Mouse (Mus musculus) heart, adult 18-20 months (tissue): Measurements from ENCODE around the gene Flrt2. TPM values are rescaled to one million over a fixed set of nuclear protein-coding genes. Genes with fewer than 3 reads are reported as not detected.

Experiments
- DNase-seq, 2 experiments: peaks; one replicate each; pipeline ENCODE4 v3.0.0; 2021 to 2022; ENCODE audit warnings: mixed read lengths in 1 of 2
- total RNA-seq, 2 experiments: library from RNA; stranded (reverse); gene quantifications; 2 replicates each; pipeline ENCODE4 v1.2.3; 2021

Gene Flrt2
- total RNA-seq, 2 experiments from 2014 or later, result 4.5 to 7.3 TPM

DNA sequence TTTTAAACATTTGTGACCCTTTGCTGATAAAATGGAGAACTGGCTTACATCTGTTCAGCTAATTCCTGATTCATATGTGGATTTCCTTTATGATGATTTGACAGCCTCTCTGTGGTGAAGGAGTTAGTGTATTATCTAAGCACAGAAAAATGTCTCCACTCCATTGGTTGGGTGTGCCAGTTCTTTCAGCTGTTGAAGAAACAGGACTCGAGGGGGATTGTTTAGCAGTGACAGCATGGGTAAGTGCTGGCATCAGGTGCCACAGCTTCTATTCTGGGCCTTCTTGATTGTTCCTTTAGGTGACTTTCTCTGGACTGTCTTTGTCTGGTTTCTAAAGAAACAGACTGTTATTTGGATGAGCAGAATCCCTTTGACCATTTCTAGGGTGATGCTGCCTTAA is 42.0 kb downstream of the Flrt2 start:
- DNase-seq, result no peak

DNA sequence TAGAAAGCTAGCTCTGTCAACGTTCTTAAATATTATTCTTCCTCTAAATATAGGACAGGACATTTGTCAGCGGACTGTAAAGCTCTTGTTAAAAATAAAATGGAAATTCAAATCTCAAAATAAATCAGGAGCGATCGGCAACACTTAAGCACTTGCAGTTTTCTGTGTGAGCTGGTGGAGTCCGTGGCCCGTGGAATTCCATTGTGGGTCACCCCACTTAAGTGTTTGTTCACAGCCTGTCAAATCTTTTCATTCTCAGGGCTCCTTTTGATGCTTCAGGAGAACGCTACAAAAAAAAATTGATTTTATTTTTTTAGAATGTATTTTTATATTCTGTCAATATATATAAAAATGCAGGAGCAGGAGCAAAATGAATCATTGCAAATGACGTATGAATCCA is 45.5 kb downstream of the Flrt2 start:
- DNase-seq, result no peak

DNA sequence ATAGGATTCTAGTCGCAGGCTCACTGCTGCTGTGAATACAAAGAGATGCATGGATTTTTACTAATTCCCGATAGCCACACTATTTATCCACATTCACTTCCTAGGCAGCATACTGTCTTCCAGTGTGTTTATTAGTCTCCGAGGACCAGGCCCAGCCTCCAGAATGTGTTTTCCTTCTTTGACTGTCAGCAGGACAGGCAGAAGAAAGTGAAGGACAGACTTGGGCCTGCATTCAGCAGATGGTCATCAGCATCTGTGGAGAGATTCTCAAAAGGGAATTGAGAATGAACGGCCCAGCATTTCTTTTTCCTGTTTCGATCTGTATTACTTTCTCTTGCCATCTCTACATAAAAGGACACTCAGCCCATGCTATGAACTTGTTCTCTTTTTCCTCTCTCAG is 46.0 kb downstream of the Flrt2 start:
- peak; percentile 27 to 32 for DNase-seq

DNA sequence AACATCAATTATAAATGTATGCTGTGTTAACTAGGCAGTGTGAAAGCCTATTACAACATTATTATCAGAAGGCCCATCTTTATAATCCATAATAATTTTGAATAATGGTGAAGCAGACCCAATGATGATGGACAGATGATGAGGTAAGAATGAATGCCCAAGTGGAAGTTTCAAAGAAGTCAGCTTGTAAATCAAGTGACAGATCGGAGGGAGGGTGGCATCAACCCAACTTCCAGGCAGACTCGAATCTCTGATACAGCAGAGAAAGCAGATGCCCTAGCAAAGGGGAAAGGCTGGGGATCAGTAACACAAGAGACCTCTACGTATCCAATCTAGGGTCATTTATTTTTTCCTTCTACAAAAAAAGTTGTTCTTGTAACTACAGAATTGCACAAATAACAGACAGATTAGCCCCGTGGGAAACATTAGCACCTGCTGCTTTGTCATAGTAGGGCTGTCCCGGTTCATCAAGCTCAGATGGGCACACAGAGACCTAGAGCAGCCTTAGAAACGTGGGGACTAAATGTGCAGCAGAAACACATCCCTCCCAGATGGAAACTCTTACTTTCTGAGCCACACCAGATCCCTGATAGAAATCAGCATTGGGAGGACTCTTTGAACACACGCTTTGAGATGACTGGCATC is 46.6 kb downstream of the Flrt2 start:
- DNase-seq, result no peak

DNA sequence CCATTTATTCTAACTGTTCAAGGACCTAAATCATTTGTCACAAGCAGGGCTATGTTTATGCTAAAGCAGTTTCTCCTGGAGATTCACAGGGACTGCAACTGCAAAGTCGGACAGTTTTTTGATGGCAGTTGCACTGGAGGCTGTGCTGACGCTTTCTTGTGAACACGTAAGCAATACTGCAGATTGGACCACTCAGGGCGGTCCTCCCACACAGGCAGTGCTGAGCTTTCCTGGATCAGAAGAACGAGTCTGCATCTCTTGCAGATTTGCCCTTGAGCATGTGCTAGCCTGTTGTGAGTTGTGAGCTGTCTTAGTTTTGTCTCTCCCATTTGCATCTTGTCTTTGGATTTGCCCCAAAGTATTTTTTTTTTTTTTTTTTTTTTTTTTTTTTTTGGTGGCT is 47.7 kb downstream of the Flrt2 start:
- DNase-seq, result no peak

DNA sequence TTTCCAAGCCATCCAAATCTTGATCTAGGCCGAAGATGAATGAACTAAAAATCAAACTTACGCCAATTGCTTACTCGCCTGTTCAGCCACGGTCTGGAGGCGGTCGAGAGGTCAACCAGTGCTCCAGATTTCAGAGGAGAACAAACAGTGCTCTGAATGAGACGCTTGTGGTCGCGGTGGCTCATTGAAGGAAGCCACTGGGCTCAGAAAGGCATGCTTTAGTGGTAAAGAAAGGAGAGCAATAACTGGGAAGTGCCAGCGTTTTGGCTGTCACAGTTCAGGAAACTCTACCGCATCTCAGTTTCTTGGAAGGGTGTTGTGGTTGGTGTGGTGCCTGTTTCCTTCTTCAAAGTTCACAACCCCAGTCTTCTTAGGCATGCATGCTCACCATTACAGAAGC is 49.3 kb downstream of the Flrt2 start:
- peak in 1 of 2 experiments; percentile 34 for DNase-seq

DNA sequence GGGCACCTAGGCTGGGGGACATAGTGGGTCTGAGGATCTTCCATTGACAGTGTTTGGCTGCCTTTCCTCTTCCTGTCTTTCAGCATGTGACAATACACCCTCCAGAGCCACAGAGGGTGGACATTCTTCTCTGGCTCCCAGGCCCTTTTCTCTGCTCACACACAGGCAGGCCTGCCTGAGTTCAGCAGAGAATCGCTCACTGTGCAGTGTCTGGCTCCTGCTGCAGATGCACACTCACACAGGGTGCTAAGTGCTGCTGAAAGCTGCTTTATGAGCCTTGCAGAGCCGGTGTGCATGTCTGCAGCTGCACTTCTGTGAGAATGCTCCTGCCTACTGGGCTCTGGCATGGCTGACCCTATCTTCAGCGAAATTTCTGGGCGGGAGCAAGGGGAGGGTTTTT is 52.3 kb downstream of the Flrt2 start:
- DNase-seq, result no peak

GRCm38 (mm10) chr12:95746856-95747579 is 55.0 kb downstream of the Flrt2 start:
- DNase-seq, result peak in 1 of 2 experiments; percentile 63

DNA sequence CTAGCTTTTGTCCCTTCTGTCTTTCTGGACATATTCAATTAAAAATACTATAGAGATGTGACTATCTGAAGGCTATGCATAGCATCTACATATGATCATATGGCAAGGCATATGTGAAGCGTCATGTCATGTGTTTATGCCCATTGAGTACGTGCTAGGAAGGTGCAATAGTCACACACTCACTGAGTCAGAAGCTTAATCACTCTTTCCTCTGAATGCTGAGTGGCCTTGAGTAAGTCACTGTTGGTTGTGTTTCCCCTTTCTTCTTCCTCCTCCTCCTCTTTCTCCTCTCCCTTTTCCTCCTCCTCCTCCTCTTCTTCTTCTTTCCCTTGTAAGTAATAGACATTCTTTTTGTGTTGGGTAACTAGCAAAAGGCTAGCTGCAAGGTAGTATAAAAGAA is 56.7 kb downstream of the Flrt2 start:
- DNase-seq, result no peak

GRCm38 (mm10) chr12:95749248-95749647 is 57.2 kb downstream of the Flrt2 start:
- no peak for DNase-seq

- no peak for DNase-seq
These were observed 67.3 kb downstream of the Flrt2 start for GRCm38 (mm10) chr12:95759212-95759746.

DNA sequence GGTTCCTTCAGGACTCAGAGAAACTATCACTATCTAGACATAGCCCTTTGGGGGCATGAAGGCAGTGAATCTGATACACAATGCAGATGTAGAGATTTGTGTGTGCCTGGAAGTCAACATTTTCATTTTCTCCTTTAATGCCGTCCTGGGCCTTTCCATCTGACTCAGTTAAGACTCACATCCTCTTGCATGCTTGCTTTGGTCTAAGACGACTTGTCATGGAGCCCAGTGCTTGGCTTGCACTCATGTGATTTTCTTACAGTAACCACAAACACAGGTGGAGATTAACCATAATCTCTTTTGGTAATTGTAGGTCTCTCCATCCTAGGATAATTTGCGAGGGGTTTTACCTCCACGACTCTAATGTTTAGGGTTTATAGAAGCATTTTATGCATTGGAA is 73.2 kb downstream of the Flrt2 start:
- DNase-seq, result no peak

GRCm38 (mm10) chr12:95769041-95769440 is 77.0 kb downstream of the Flrt2 start:
- DNase-seq, result no peak

DNA sequence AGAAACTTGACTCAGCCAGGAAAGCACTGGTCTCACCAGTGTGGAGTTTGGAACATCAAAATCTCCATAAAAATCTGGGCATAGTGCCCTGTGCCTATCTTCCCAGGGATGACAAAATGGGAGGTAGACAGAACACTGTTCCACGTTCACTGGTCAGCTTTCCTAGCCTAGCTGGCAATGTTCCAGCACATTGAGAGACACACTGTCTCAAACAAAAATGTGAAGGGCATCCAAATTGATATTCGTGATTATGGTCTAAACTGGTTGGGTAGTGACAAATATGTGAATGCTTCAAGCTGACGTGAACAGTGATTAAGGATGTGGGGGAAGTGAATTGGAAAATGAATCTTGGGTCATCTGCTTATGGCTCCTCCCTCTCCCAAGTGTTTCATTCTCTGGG is 78.2 kb downstream of the Flrt2 start:
- no peak for DNase-seq

DNA sequence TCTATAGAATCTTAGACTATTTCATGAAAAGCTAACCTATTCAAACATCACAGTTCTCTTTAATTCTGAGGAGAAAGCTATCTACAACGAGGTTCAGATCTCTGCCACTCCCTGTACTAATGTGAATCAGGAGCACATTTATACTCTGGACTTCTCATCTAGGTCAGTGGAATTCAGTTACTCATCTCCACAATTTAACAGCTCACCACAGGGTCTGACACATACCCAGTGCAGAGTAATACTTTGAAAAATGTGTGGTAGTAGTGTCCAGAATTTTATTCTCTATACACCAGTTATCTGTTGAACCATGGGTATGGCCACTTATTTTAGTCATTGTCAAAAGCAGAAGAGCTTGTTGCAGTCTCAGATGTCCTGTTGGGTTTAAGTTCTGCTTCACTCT is 98.1 kb downstream of the Flrt2 start:
- no peak for DNase-seq

- no peak for DNase-seq
These were observed 124.6 kb downstream of the Flrt2 start for GRCm38 (mm10) chr12:95816660-95817059.
